Mouse (Mus musculus): ENCODE measurements around the gene Ntsr2. TPM values are rescaled to one million over a fixed set of nuclear protein-coding genes. Genes with fewer than 3 reads are reported as not detected.
"Not testable (repeated sequence)": the region's sequence is repeated elsewhere in the genome, so short reads cannot be mapped to it uniquely, and the experiment has no call there.

Gene Ntsr2
- polyA plus RNA-seq, 1 experiment from 2014 or later = not detected

- ATAC-seq (replicated peaks; ENCODE audit: low FRiP score, low TSS enrichment, low read depth) = no peak
- Histone ChIP-seq H3K36me3 (ENCODE audit: control insufficient read depth, insufficient read depth, low read length) (no peaks in the 10 kb centered on the region), H3K27me3 (replicated peaks; ENCODE audit: control insufficient read depth, insufficient read depth, low read length) (no peaks in the 10 kb centered on the region), H3K4me3 (ENCODE audit: low read depth, low read length) (no peak overlapping the region), H3K4me1 (replicated peaks; ENCODE audit: control insufficient read depth, insufficient read depth, low read length) (peaks cover 17% of the 10 kb centered on the region), H3K27ac (ENCODE audit: low read depth) (no peak overlapping the region), H3K9ac (ENCODE audit: low read length) (no peak overlapping the region), H3K9me3 (ENCODE audit: control insufficient read depth, low read length) (no peaks in the 10 kb centered on the region), H3K4me2 (ENCODE audit: low read length) (no peak overlapping the region)
- 84% methylated on average over 10 of the region's 10 CpGs for whole genome bisulfite sequencing
- DNase-seq (ENCODE audit: low spot score) = no peak
Observed at GRCm38 (mm10) chr12:16661459-16661858, 8.3 kb downstream of the Ntsr2 start.

GRCm38 (mm10) chr12:16661936-16662335 lies 8.8 kb downstream of the Ntsr2 start:
- ATAC-seq (replicated peaks; ENCODE audit: low FRiP score, low TSS enrichment, low read depth) = no peak
- WGBS = 64% methylated on average over 2 of the region's 2 CpGs

DNA sequence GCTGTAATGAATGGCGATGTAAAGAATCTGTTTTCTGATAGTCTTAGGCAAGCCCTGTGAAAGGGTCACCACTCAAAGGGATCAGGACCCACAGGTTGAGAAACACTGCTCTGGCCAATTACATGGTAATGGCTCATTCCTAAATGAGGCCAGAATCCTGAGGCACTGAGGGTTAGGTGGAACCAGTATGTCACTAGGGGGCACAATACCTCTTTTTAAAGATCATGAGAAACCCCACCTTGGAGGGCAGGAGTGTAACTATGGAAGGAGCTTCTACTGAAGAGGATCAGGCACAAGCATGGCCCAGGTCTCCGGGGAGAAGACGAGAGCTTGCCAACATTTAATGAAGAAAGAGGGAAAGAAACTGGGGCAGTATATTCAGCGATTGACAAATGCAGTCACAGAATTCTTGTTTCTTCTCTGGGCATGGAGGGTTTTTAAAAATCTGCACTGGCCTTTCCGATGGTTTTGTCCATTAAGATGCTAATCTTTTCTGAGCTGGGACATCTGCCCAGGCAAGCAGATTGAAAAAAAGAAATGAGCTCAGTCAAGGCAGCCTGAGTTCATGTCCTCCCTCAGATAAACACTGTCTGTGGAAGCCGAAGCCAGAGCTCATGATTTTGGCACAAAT lies 9.9 kb downstream of the Ntsr2 start:
- DNase-seq (ENCODE audit: low spot score) (no peak), ATAC-seq (replicated peaks; ENCODE audit: low FRiP score, low TSS enrichment, low read depth) (no peak)
- WGBS = 41% methylated on average over 6 of the region's 6 CpGs
- Histone ChIP-seq H3K27me3 (replicated peaks; ENCODE audit: control insufficient read depth, insufficient read depth, low read length) (no peaks in the 10 kb centered on the region), H3K4me1 (replicated peaks; ENCODE audit: control insufficient read depth, insufficient read depth, low read length) (peaks cover 17% of the 10 kb centered on the region), H3K36me3 (ENCODE audit: control insufficient read depth, insufficient read depth, low read length) (no peaks in the 10 kb centered on the region), H3K4me2 (ENCODE audit: low read length) (no peak overlapping the region), H3K27ac (ENCODE audit: low read depth) (no peak overlapping the region; the same call in 1 of the 2 replicates), H3K9me3 (ENCODE audit: control insufficient read depth, low read length) (no peaks in the 10 kb centered on the region), H3K9ac (ENCODE audit: low read length) (no peak overlapping the region), H3K4me3 (ENCODE audit: low read depth, low read length) (no peak overlapping the region)

More at GRCm38 (mm10) chr12:16661936-16662335, 8.8 kb downstream of the Ntsr2 start:
- no peak overlapping the region for H3K4me2 ChIP-seq (ENCODE audit: low read length)
- no peak overlapping the region for H3K9ac ChIP-seq (ENCODE audit: low read length)
- H3K27me3 ChIP-seq (replicated peaks; ENCODE audit: control insufficient read depth, insufficient read depth, low read length) = no peaks in the 10 kb centered on the region
- no peaks in the 10 kb centered on the region for H3K36me3 ChIP-seq (ENCODE audit: control insufficient read depth, insufficient read depth, low read length)
- no peaks in the 10 kb centered on the region for H3K9me3 ChIP-seq (ENCODE audit: control insufficient read depth, low read length)
- H3K4me3 ChIP-seq (ENCODE audit: low read depth, low read length) = no peak overlapping the region
- H3K27ac ChIP-seq (ENCODE audit: low read depth) = no peak overlapping the region
- DNase-seq (ENCODE audit: low spot score) = no peak
- peaks cover 17% of the 10 kb centered on the region for H3K4me1 ChIP-seq (replicated peaks; ENCODE audit: control insufficient read depth, insufficient read depth, low read length)

GRCm38 (mm10) chr12:16665022-16665421 lies 11.8 kb downstream of the Ntsr2 start:
- Histone ChIP-seq H3K4me3 (ENCODE audit: low read depth, low read length) (no peak overlapping the region), H3K9me3 (ENCODE audit: control insufficient read depth, low read length) (no peaks in the 10 kb centered on the region), H3K27me3 (replicated peaks; ENCODE audit: control insufficient read depth, insufficient read depth, low read length) (no peaks in the 10 kb centered on the region), H3K36me3 (ENCODE audit: control insufficient read depth, insufficient read depth, low read length) (no peaks in the 10 kb centered on the region), H3K27ac (ENCODE audit: low read depth) (no peak overlapping the region), H3K4me2 (ENCODE audit: low read length) (no peak overlapping the region), H3K9ac (ENCODE audit: low read length) (no peak overlapping the region), H3K4me1 (replicated peaks; ENCODE audit: control insufficient read depth, insufficient read depth, low read length) (peaks cover 17% of the 10 kb centered on the region)
- ATAC-seq (replicated peaks; ENCODE audit: low FRiP score, low TSS enrichment, low read depth) (peak; percentile 21; the same call in 1 of the 2 replicates), DNase-seq (ENCODE audit: low spot score) (no peak)
- 14% methylated on average over 2 of the region's 2 CpGs for WGBS

DNA sequence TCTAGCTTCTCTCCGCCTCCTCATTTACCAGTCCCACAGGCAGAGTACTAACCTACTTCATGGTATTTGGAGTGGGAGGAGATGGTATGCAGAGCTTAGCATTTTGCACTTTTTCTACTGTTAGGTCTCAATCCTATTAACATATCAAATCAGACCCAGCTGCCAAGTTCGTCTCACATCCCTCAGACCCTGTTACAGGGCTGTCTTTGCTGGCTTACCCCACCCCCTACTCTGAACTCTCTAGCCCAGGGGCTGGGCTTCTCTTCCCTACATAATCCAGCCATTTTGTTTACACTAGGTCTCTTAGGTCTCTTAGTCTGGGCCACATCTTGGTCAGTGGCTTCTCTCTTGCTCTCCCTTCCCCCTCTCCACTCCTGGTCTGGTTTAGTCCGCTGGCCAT lies 16.0 kb downstream of the Ntsr2 start:
- Histone ChIP-seq H3K27me3 (replicated peaks; ENCODE audit: control insufficient read depth, insufficient read depth, low read length) (no peaks in the 10 kb centered on the region), H3K27ac (ENCODE audit: low read depth) (no peak overlapping the region), H3K4me3 (ENCODE audit: low read depth, low read length) (no peak overlapping the region), H3K9ac (ENCODE audit: low read length) (no peak overlapping the region), H3K9me3 (ENCODE audit: control insufficient read depth, low read length) (no peaks in the 10 kb centered on the region), H3K4me1 (replicated peaks; ENCODE audit: control insufficient read depth, insufficient read depth, low read length) (no peaks in the 10 kb centered on the region), H3K36me3 (ENCODE audit: control insufficient read depth, insufficient read depth, low read length) (peaks cover 8% of the 10 kb centered on the region; the same call in 1 of the 2 replicates), H3K4me2 (ENCODE audit: low read length) (no peak overlapping the region)
- ATAC-seq (replicated peaks; ENCODE audit: low FRiP score, low TSS enrichment, low read depth) = no peak
- 72% methylated on average over 3 of the region's 3 CpGs for WGBS
- DNase-seq (ENCODE audit: low spot score) = no peak

DNA sequence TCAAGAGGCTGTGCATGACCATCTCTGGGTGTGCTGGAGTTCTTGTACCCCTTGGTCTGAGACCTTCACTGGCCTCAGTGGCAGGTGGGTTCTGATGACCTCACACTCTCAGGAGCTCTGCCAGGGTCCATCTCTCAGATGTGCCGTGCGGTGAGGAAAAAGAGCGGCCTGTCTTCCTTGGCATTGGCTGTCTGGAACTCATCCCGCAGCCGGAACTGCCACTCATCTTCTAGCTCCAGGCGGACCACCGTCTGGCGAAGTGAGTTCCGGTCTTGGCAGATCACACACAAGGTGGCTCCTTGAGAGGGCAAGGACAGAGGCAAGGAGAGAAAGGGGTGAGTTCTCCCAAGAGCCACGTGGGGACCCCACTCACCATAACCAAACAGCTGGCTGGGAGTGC lies 19.1 kb downstream of the Ntsr2 start:
- no peaks in the 10 kb centered on the region for H3K27me3 ChIP-seq (replicated peaks; ENCODE audit: control insufficient read depth, insufficient read depth, low read length)
- H3K9ac ChIP-seq (ENCODE audit: low read length) = no peak overlapping the region
- no peak overlapping the region for H3K4me2 ChIP-seq (ENCODE audit: low read length)
- WGBS = 93% methylated on average over 10 of the region's 10 CpGs
- H3K27ac ChIP-seq (ENCODE audit: low read depth) = no peak overlapping the region
- no peak overlapping the region for H3K4me3 ChIP-seq (ENCODE audit: low read depth, low read length)
- DNase-seq (ENCODE audit: low spot score) (no peak), ATAC-seq (replicated peaks; ENCODE audit: low FRiP score, low TSS enrichment, low read depth) (no peak)
- no peaks in the 10 kb centered on the region for H3K9me3 ChIP-seq (ENCODE audit: control insufficient read depth, low read length)
- no peaks in the 10 kb centered on the region for H3K4me1 ChIP-seq (replicated peaks; ENCODE audit: control insufficient read depth, insufficient read depth, low read length)
- peaks cover 8% of the 10 kb centered on the region; the same call in 1 of the 2 replicates for H3K36me3 ChIP-seq (ENCODE audit: control insufficient read depth, insufficient read depth, low read length)

DNA sequence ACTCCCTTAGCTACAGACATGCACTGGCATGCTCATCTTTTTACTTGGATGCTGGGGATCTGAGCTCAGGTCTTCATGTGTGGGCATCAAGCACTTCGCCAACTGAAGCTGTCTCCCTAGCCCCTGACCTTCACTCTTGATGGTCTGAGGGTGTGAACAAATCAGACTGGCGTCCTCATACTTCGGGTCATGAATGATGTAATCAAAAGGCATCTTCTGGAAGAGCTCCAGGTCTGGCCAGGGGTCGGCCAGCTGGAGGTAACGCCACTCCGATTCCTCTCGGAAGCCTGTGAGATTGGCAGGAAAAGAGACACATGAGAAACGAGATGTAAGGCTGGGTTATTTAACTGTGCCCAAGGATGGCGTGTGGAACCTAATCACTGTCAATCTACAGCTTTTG lies 37.4 kb downstream of the Ntsr2 start:
- Histone ChIP-seq H3K4me2 (ENCODE audit: low read length) (no peak overlapping the region), H3K9me3 (ENCODE audit: control insufficient read depth, low read length) (no peaks in the 10 kb centered on the region), H3K4me3 (ENCODE audit: low read depth, low read length) (no peak overlapping the region), H3K36me3 (ENCODE audit: control insufficient read depth, insufficient read depth, low read length) (peaks cover 7% of the 10 kb centered on the region; the same call in 1 of the 2 replicates), H3K4me1 (replicated peaks; ENCODE audit: control insufficient read depth, insufficient read depth, low read length) (no peaks in the 10 kb centered on the region), H3K9ac (ENCODE audit: low read length) (no peak overlapping the region), H3K27me3 (replicated peaks; ENCODE audit: control insufficient read depth, insufficient read depth, low read length) (no peaks in the 10 kb centered on the region), H3K27ac (ENCODE audit: low read depth) (no peak overlapping the region)
- ATAC-seq (replicated peaks; ENCODE audit: low FRiP score, low TSS enrichment, low read depth) = no peak
- no peak for DNase-seq (ENCODE audit: low spot score)
- 89% methylated on average over 9 of the region's 9 CpGs for WGBS

- H3K27ac ChIP-seq (ENCODE audit: low read depth) = no peak overlapping the region
- no peak overlapping the region for H3K4me3 ChIP-seq (ENCODE audit: low read depth, low read length)
- no peaks in the 10 kb centered on the region for H3K9me3 ChIP-seq (ENCODE audit: control insufficient read depth, low read length)
- no peak for DNase-seq (ENCODE audit: low spot score)
- no peak for ATAC-seq (replicated peaks; ENCODE audit: low FRiP score, low TSS enrichment, low read depth)
- peaks cover 7% of the 10 kb centered on the region; the same call in 1 of the 2 replicates for H3K36me3 ChIP-seq (ENCODE audit: control insufficient read depth, insufficient read depth, low read length)
- no peaks in the 10 kb centered on the region for H3K27me3 ChIP-seq (replicated peaks; ENCODE audit: control insufficient read depth, insufficient read depth, low read length)
- H3K4me2 ChIP-seq (ENCODE audit: low read length) = no peak overlapping the region
- H3K4me1 ChIP-seq (replicated peaks; ENCODE audit: control insufficient read depth, insufficient read depth, low read length) = no peaks in the 10 kb centered on the region
- H3K9ac ChIP-seq (ENCODE audit: low read length) = no peak overlapping the region
- WGBS = 78% methylated on average over 5 of the region's 5 CpGs
Observed at GRCm38 (mm10) chr12:16694783-16695182, 41.6 kb downstream of the Ntsr2 start.

DNA sequence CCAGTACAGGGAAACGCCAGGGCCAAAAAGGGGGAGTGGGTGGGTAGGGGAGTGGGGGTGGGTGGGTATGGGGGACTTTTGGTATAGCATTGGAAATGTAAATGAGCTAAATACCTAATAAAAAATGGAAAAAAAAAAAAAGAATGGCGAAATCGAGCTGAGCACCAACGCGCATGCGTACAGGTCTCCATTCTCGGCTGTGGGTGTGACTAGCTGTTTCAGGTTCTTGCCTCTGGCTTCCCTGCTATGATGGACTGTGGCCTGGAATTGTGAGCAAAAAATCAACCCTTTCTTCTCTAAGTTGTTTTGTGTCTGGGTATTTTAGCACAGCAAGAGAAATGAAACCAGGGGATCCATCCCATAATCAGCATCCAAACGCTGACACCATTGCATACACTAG lies 42.1 kb downstream of the Ntsr2 start:
- not testable (repeated sequence) for H3K27me3 ChIP-seq (replicated peaks; ENCODE audit: control insufficient read depth, insufficient read depth, low read length); DNase-seq (ENCODE audit: low spot score); H3K9me3 ChIP-seq (ENCODE audit: control insufficient read depth, low read length); H3K27ac ChIP-seq (ENCODE audit: low read depth); H3K4me3 ChIP-seq (ENCODE audit: low read depth, low read length); ATAC-seq (replicated peaks; ENCODE audit: low FRiP score, low TSS enrichment, low read depth); H3K4me1 ChIP-seq (replicated peaks; ENCODE audit: control insufficient read depth, insufficient read depth, low read length); H3K4me2 ChIP-seq (ENCODE audit: low read length); H3K9ac ChIP-seq (ENCODE audit: low read length); H3K36me3 ChIP-seq (ENCODE audit: control insufficient read depth, insufficient read depth, low read length)
- WGBS = 97% methylated on average over 7 of the region's 8 CpGs
